In the genomic region with DNA sequence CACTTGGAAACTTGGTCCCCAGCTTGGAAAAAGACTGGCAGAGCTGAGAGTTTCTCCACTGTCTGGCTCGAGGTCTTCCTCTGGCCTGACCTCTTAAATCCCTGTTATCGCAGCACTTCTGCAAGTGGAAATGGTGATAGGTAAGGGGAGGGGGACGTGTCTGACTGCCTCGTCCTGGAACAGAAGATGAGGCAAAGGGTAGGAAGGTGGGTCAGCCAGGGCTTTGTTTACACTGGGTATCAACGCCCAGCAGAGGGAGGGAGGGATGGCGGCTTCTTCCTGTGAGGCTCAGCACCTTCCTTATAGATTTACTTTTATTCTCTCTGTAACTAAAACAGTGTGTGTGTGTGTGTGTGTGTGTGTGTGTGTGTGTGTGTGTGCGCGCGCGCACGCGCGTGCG, we compare ENCODE assay signal across 27 mouse cellular contexts. TPM values are rescaled to one million over a fixed set of nuclear protein-coding genes. Genes with fewer than 3 reads are reported as not detected.
"Had no signal": no experiment of that assay in that cellular context is flagged by ENCODE, and none has a peak within 500 bp of the region (broad histone marks: within the 10 kb centered on the region; RNA-seq: fewer than 3 reads in every experiment).

No protein-coding gene starts in this region.

- DNase-seq: forebrain, postnatal 0 days; gastrocnemius, postnatal 14 days; gastrocnemius, postnatal 36 days; heart, adult 11 months; kidney, adult 11 months; kidney, adult 2 months; kidney, adult 9 months; kidney, postnatal 14 days; kidney, postnatal 36 days; layer of hippocampus, adult 9-11 months; layer of hippocampus, postnatal 36 days; left cerebral cortex, postnatal 4 days; liver, embryonic 13.5 days; lung, adult 18-20 months had no signal

- H3K9me3 ChIP-seq: forebrain, embryonic 15.5 days; heart, embryonic 10.5 days; hindbrain, embryonic 13.5 days; hindbrain, embryonic 15.5 days; kidney, embryonic 15.5 days; limb, embryonic 13.5 days; limb, embryonic 15.5 days; liver, embryonic 13.5 days; liver, embryonic 15.5 days had no signal

- H3K27ac ChIP-seq: forebrain, embryonic 15.5 days; heart, embryonic 10.5 days; hindbrain, embryonic 13.5 days; hindbrain, embryonic 15.5 days; hindbrain, postnatal 0 days; kidney, embryonic 15.5 days; kidney, postnatal 0 days; limb, embryonic 13.5 days; limb, embryonic 15.5 days; liver, embryonic 13.5 days; liver, embryonic 15.5 days had no signal

- H3K4me2 ChIP-seq: forebrain, embryonic 15.5 days; hindbrain, embryonic 13.5 days; hindbrain, embryonic 15.5 days; kidney, embryonic 15.5 days; limb, embryonic 13.5 days; limb, embryonic 15.5 days; liver, embryonic 11.5 days; liver, embryonic 13.5 days; liver, embryonic 15.5 days had no signal

- H3K27me3 ChIP-seq: forebrain, embryonic 15.5 days; hindbrain, embryonic 13.5 days; hindbrain, embryonic 15.5 days; kidney, embryonic 15.5 days; limb, embryonic 13.5 days; limb, embryonic 15.5 days; liver, embryonic 13.5 days; liver, embryonic 15.5 days had no signal

- H3K4me1 ChIP-seq: forebrain, embryonic 15.5 days; hindbrain, embryonic 13.5 days; hindbrain, embryonic 15.5 days; kidney, embryonic 15.5 days; limb, embryonic 13.5 days; limb, embryonic 15.5 days; liver, embryonic 13.5 days; liver, embryonic 15.5 days had no signal

- H3K36me3 ChIP-seq: forebrain, embryonic 15.5 days; heart, embryonic 10.5 days; hindbrain, embryonic 13.5 days; hindbrain, embryonic 15.5 days; kidney, embryonic 15.5 days; limb, embryonic 13.5 days; limb, embryonic 15.5 days; liver, embryonic 13.5 days; liver, embryonic 15.5 days had no signal

- H3K4me3 ChIP-seq: forebrain, embryonic 15.5 days; heart, embryonic 10.5 days; hindbrain, embryonic 13.5 days; hindbrain, embryonic 15.5 days; kidney, embryonic 15.5 days; limb, embryonic 13.5 days; limb, embryonic 15.5 days; liver, embryonic 13.5 days; liver, embryonic 15.5 days had no signal

- H3K9ac ChIP-seq: forebrain, embryonic 15.5 days; forebrain, postnatal 0 days; hindbrain, embryonic 13.5 days; hindbrain, embryonic 15.5 days; kidney, embryonic 15.5 days; limb, embryonic 13.5 days; limb, embryonic 15.5 days; liver, embryonic 13.5 days; liver, embryonic 15.5 days had no signal

- ATAC-seq: forebrain, embryonic 15.5 days; forebrain, postnatal 0 days; hindbrain, postnatal 0 days had no signal

RNA-seq across cellular contexts. Expression of a gene that starts 16.1 kb away (rescaled TPM):
- total RNA-seq: hematopoietic stem cell, adult 5-6 weeks; layer of hippocampus, postnatal 36 days; left cerebral cortex, adult 8-10 months had no signal
